Mouse (Mus musculus): ENCODE measurements around the gene Gigyf2. TPM values are rescaled to one million over a fixed set of nuclear protein-coding genes. Genes with fewer than 3 reads are reported as not detected.

The Gigyf2 gene
- polyA plus RNA-seq, 1 experiment, result 14.4 TPM

DNA sequence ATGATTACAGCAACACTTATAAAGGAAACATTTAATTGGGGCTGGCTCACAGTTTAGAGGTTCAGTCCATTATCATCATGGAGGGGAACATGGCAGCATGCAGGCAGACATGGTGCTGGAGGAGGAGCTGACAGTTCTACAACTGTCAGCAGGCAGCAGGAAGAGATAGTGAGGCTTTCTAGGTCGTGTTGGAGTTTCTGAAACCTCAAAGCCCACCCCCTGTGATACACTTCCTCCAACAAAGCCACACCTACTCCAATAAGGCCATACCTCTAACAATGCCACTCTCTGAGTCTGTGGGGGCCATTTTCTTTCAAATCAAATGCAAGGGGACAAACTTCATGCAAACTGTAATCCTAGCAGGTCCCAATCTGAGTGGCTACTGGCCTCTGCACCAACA, 5.7 kb upstream of the Gigyf2 start:
- Histone ChIP-seq H3K4me3 (ENCODE audit: insufficient read depth, poor library complexity, severe bottlenecking) (no peak overlapping the region), H3K27me3 (ENCODE audit: control insufficient read depth, insufficient read depth, insufficient read length) (no peaks in the 10 kb centered on the region), H3K79me2 (ENCODE audit: control insufficient read depth, insufficient read depth) (no peaks in the 10 kb centered on the region), H3K79me3 (ENCODE audit: low read depth) (no peaks in the 10 kb centered on the region), H3ac (ENCODE audit: control insufficient read depth, insufficient read length, low read depth) (no peak overlapping the region), H3K36me3 (ENCODE audit: control insufficient read depth, insufficient read depth) (no peaks in the 10 kb centered on the region)
- TF ChIP-seq MYOG (IDR thresholded peaks at IDR 0.05; ENCODE audit: control insufficient read depth, extremely low read depth, insufficient read length), result no peak
- TF ChIP-seq CTCF (IDR thresholded peaks at IDR 0.05; ENCODE audit: control insufficient read depth, insufficient read depth, insufficient read length), result no peak
- no peak for TF ChIP-seq MYOD1 (IDR thresholded peaks at IDR 0.05; ENCODE audit: control insufficient read depth, insufficient read length, low read depth)
- no peak for TF ChIP-seq MAX (IDR thresholded peaks at IDR 0.05)

DNA sequence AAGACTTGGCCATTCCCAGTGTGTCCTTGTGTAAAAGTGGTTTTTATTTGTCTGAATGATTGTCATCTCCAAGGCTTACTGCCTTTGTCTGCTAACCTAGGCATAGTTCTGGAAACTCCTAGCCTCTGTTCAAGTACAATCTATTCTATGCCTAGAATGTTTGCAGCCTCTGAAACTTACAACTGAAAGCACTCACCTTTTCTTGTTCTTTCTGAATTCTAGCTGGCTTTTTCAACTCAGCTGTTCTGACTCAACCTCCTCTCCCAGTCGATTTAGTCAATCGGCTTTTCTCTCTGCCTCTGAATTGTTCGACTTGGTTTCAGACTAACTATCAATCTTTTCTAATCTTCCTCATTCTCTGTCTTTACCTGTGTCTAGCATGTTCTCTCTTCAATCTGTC, 4.0 kb upstream of the Gigyf2 start:
- H3K27me3 ChIP-seq (ENCODE audit: control insufficient read depth, insufficient read depth, insufficient read length), result no peaks in the 10 kb centered on the region
- no peaks in the 10 kb centered on the region for H3K36me3 ChIP-seq (ENCODE audit: control insufficient read depth, insufficient read depth)
- TF ChIP-seq USF1 (IDR thresholded peaks at IDR 0.05; ENCODE audit: low read depth) (no peak), MYOD1 (IDR thresholded peaks at IDR 0.05; ENCODE audit: control insufficient read depth, insufficient read length, low read depth) (no peak), MYOG (IDR thresholded peaks at IDR 0.05; ENCODE audit: control insufficient read depth, extremely low read depth, insufficient read length) (no peak), CEBPB (IDR thresholded peaks at IDR 0.05; ENCODE audit: low read depth) (no peak), CTCF (IDR thresholded peaks at IDR 0.05; ENCODE audit: control insufficient read depth, insufficient read depth, insufficient read length) (no peak), FOSL1 (IDR thresholded peaks at IDR 0.05; ENCODE audit: insufficient read depth, low read length, poor library complexity, severe bottlenecking) (no peak)
- no peak overlapping the region for H3K4me3 ChIP-seq (ENCODE audit: insufficient read depth, poor library complexity, severe bottlenecking)
- H3K79me3 ChIP-seq (ENCODE audit: low read depth), result peaks cover 6% of the 10 kb centered on the region
- peaks cover 9% of the 10 kb centered on the region for H3K79me2 ChIP-seq (ENCODE audit: control insufficient read depth, insufficient read depth)
- H3ac ChIP-seq (ENCODE audit: control insufficient read depth, insufficient read length, low read depth), result no peak overlapping the region

DNA sequence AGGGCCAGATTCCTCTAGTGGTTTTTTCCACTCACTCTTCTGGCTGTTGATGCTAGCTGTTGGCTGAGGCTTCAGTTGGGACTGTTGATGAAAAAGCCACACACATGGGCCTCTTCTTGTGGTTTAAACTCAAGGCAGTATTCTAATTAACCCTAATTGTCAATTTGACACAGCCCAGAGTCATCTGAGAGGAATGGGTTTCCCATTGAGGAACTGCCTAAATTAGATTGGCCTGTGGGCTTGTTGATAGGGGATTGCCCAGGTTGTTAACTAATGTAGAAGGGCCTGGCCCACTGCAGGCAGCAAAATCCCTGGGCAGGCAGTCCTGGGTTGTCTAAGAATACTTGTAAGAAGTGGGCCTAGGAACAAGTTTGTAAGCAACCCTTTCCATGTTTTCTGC, 2.1 kb upstream of the Gigyf2 start:
- no peak overlapping the region for H3K4me3 ChIP-seq (ENCODE audit: insufficient read depth, poor library complexity, severe bottlenecking)
- peaks cover 24% of the 10 kb centered on the region for H3K79me3 ChIP-seq (ENCODE audit: low read depth)
- TF ChIP-seq CTCF (IDR thresholded peaks at IDR 0.05; ENCODE audit: control insufficient read depth, insufficient read depth, insufficient read length), result no peak
- TF ChIP-seq MYOG (IDR thresholded peaks at IDR 0.05; ENCODE audit: control insufficient read depth, extremely low read depth, insufficient read length), result no peak
- no peak for TF ChIP-seq USF1 (IDR thresholded peaks at IDR 0.05; ENCODE audit: low read depth)
- no peak for TF ChIP-seq CEBPB (IDR thresholded peaks at IDR 0.05; ENCODE audit: low read depth)
- no peak for TF ChIP-seq MAX (IDR thresholded peaks at IDR 0.05)
- TF ChIP-seq MYOD1 (IDR thresholded peaks at IDR 0.05; ENCODE audit: control insufficient read depth, insufficient read length, low read depth), result no peak
- TF ChIP-seq FOSL1 (IDR thresholded peaks at IDR 0.05; ENCODE audit: insufficient read depth, low read length, poor library complexity, severe bottlenecking), result no peak
- no peaks in the 10 kb centered on the region for H3K36me3 ChIP-seq (ENCODE audit: control insufficient read depth, insufficient read depth)
- H3K79me2 ChIP-seq (ENCODE audit: control insufficient read depth, insufficient read depth), result peaks cover 28% of the 10 kb centered on the region
- no peak overlapping the region for H3ac ChIP-seq (ENCODE audit: control insufficient read depth, insufficient read length, low read depth)
- no peaks in the 10 kb centered on the region for H3K27me3 ChIP-seq (ENCODE audit: control insufficient read depth, insufficient read depth, insufficient read length)

DNA sequence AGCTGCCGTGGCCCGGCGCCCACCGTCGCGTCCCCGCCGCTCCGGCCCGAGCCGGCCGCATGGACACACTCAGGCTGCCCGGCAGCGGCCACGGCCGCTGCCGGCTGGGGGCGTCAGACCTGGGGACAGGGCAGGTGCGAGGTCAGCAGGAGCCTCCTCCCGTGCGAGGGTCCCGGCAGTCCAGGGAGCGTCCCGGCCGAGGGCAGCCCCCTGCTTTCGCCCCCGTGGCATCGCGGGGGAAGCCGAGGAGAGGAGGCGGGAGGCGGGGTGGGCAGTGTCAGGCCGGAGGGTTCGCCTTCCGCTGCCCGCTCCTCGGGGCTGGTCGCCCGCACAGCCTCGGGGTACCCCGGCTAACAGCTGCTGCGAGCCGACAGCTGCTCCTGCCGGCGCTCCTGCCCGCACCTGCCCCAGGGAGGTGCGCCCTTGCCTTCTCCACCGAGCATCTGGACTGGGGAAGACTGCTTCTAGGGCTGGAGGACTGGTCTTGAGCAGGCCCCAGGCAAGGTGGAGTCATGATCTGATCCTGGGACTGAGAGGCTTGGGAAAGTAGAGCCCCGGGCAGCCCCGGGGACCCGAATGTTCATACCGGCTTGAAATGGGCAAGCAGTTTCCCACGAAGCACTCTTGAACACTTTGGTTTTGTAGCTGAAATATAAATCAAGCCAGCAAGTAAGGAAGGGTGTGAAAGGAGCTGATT, 515 bp downstream of the Gigyf2 start:
- TF ChIP-seq MAX (IDR thresholded peaks at IDR 0.05) (no peak), CTCF (IDR thresholded peaks at IDR 0.05; ENCODE audit: control insufficient read depth, insufficient read depth, insufficient read length) (no peak), FOSL1 (IDR thresholded peaks at IDR 0.05; ENCODE audit: insufficient read depth, low read length, poor library complexity, severe bottlenecking) (no peak), MYOD1 (IDR thresholded peaks at IDR 0.05; ENCODE audit: control insufficient read depth, insufficient read length, low read depth) (no peak)
- Histone ChIP-seq H3ac (ENCODE audit: control insufficient read depth, insufficient read length, low read depth) (peak overlapping the region; percentile 98), H3K27me3 (ENCODE audit: control insufficient read depth, insufficient read depth, insufficient read length) (no peaks in the 10 kb centered on the region), H3K4me3 (ENCODE audit: insufficient read depth, poor library complexity, severe bottlenecking) (peak overlapping the region; percentile 84), H3K79me2 (ENCODE audit: control insufficient read depth, insufficient read depth) (peaks cover 54% of the 10 kb centered on the region), H3K79me3 (ENCODE audit: low read depth) (peaks cover 46% of the 10 kb centered on the region), H3K36me3 (ENCODE audit: control insufficient read depth, insufficient read depth) (peaks cover 16% of the 10 kb centered on the region)

DNA sequence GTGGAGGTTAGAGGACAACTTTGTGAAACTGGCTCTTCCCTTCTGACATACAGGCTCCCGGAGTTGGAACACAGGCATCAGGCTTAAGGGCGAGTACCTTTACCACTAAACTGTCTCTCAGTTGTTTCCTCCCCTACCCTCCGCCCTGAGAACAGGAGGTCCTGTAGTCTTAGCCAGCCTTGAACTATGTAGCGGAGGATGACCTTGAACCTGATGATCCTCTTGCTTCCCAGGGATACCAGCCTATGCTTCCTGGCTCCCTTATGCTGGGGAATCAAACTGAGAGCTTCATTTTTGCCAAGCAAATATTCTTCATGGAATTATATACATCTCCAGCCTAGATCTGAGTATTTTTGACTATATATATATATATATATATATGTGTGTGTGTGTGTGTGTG, 5.0 kb downstream of the Gigyf2 start:
- peaks cover 80% of the 10 kb centered on the region for H3K79me3 ChIP-seq (ENCODE audit: low read depth)
- H3ac ChIP-seq (ENCODE audit: control insufficient read depth, insufficient read length, low read depth), result no peak overlapping the region
- no peak for TF ChIP-seq CTCF (IDR thresholded peaks at IDR 0.05; ENCODE audit: control insufficient read depth, insufficient read depth, insufficient read length)
- TF ChIP-seq MYOD1 (IDR thresholded peaks at IDR 0.05; ENCODE audit: control insufficient read depth, insufficient read length, low read depth), result no peak
- TF ChIP-seq FOSL1 (IDR thresholded peaks at IDR 0.05; ENCODE audit: insufficient read depth, low read length, poor library complexity, severe bottlenecking), result no peak
- TF ChIP-seq CEBPB (IDR thresholded peaks at IDR 0.05; ENCODE audit: low read depth), result no peak
- no peak for TF ChIP-seq MYOG (IDR thresholded peaks at IDR 0.05; ENCODE audit: control insufficient read depth, extremely low read depth, insufficient read length)
- no peak for TF ChIP-seq USF1 (IDR thresholded peaks at IDR 0.05; ENCODE audit: low read depth)
- no peak for TF ChIP-seq MAX (IDR thresholded peaks at IDR 0.05)
- H3K4me3 ChIP-seq (ENCODE audit: insufficient read depth, poor library complexity, severe bottlenecking), result no peak overlapping the region
- H3K36me3 ChIP-seq (ENCODE audit: control insufficient read depth, insufficient read depth), result peaks cover 51% of the 10 kb centered on the region
- no peaks in the 10 kb centered on the region for H3K27me3 ChIP-seq (ENCODE audit: control insufficient read depth, insufficient read depth, insufficient read length)
- H3K79me2 ChIP-seq (ENCODE audit: control insufficient read depth, insufficient read depth), result peaks cover 98% of the 10 kb centered on the region

DNA sequence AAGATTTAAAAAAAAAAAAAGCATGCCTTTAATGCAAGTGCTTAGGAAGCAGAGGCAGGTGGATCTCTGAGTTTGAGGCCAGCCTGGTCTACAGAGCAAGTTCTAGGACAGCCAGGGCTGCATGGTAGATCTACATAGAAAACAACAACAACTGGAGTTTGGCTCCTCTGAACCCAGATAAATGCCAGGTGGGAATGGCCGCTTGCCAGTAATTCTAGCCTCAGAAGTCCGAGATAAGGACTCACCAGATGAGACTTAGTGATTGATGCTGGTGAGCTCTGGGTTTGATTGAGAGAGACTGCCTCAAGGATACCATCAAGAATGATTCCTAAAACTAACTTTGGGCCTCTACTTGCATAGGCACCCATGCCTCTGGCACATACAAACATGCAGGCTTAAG, 23.8 kb downstream of the Gigyf2 start:
- H3K79me2 ChIP-seq (ENCODE audit: control insufficient read depth, insufficient read depth), result peaks cover 75% of the 10 kb centered on the region
- no peaks in the 10 kb centered on the region for H3K27me3 ChIP-seq (ENCODE audit: control insufficient read depth, insufficient read depth, insufficient read length)
- no peak overlapping the region for H3K4me3 ChIP-seq (ENCODE audit: insufficient read depth, poor library complexity, severe bottlenecking)
- H3K79me3 ChIP-seq (ENCODE audit: low read depth), result peaks cover 49% of the 10 kb centered on the region
- no peak for TF ChIP-seq MYOG (IDR thresholded peaks at IDR 0.05; ENCODE audit: control insufficient read depth, extremely low read depth, insufficient read length)
- no peak for TF ChIP-seq CEBPB (IDR thresholded peaks at IDR 0.05; ENCODE audit: low read depth)
- no peak for TF ChIP-seq FOSL1 (IDR thresholded peaks at IDR 0.05; ENCODE audit: insufficient read depth, low read length, poor library complexity, severe bottlenecking)
- TF ChIP-seq MYOD1 (IDR thresholded peaks at IDR 0.05; ENCODE audit: control insufficient read depth, insufficient read length, low read depth), result no peak
- no peak for TF ChIP-seq CTCF (IDR thresholded peaks at IDR 0.05; ENCODE audit: control insufficient read depth, insufficient read depth, insufficient read length)
- no peak for TF ChIP-seq MAX (IDR thresholded peaks at IDR 0.05)
- no peak for TF ChIP-seq USF1 (IDR thresholded peaks at IDR 0.05; ENCODE audit: low read depth)
- peaks cover 49% of the 10 kb centered on the region for H3K36me3 ChIP-seq (ENCODE audit: control insufficient read depth, insufficient read depth)
- no peak overlapping the region for H3ac ChIP-seq (ENCODE audit: control insufficient read depth, insufficient read length, low read depth)
